Mouse (Mus musculus): ENCODE results near the gene Serpina3g. TPM values are rescaled to one million over a fixed set of nuclear protein-coding genes. Genes with fewer than 3 reads are reported as not detected.
"Not testable (repeated sequence)": the region's sequence is repeated elsewhere in the genome, so short reads cannot be mapped to it uniquely, and the experiment has no call there.

Serpina3g gene
- polyA plus RNA-seq, 1 experiment from 2014 or later = 1.2 TPM

DNA sequence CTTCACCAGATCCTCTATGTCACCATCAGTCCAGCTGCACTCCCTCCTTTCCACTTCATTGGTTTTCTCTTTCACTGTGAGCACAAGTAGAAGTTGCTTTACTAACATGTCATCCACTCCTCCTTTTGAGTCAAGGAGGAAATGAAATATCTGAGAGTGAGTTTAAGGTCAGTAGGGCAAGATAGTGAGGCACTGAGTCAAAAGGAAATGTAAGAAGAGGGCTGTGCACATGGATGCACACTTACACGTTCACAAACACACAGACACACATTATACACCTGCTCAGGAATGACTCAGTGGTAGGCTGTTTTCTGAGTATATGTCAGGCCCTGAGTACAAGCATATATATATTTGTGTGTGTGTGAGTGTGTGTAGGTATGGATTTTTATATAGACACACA lies 12.4 kb upstream of the Serpina3g start:
- H3K27me3 ChIP-seq (replicated peaks; ENCODE audit: control insufficient read depth, insufficient read depth, low read length) = no peaks in the 10 kb centered on the region
- H3K9ac ChIP-seq (ENCODE audit: low read depth, low read length) = no peak overlapping the region
- H3K27ac ChIP-seq (ENCODE audit: low read depth, low read length) = no peak overlapping the region
- no peaks in the 10 kb centered on the region for H3K4me1 ChIP-seq (ENCODE audit: control insufficient read depth, insufficient read depth, low read depth, low read length)
- no peak overlapping the region for H3K4me3 ChIP-seq (ENCODE audit: low read length)
- 78% methylated on average over 1 of the region's 1 CpGs for WGBS
- ATAC-seq = no peak
- no peaks in the 10 kb centered on the region for H3K9me3 ChIP-seq (ENCODE audit: control insufficient read depth, low read length)
- H3K4me2 ChIP-seq (ENCODE audit: low read length) = no peak overlapping the region
- no peaks in the 10 kb centered on the region for H3K36me3 ChIP-seq (ENCODE audit: control insufficient read depth, insufficient read depth, low read length)

DNA sequence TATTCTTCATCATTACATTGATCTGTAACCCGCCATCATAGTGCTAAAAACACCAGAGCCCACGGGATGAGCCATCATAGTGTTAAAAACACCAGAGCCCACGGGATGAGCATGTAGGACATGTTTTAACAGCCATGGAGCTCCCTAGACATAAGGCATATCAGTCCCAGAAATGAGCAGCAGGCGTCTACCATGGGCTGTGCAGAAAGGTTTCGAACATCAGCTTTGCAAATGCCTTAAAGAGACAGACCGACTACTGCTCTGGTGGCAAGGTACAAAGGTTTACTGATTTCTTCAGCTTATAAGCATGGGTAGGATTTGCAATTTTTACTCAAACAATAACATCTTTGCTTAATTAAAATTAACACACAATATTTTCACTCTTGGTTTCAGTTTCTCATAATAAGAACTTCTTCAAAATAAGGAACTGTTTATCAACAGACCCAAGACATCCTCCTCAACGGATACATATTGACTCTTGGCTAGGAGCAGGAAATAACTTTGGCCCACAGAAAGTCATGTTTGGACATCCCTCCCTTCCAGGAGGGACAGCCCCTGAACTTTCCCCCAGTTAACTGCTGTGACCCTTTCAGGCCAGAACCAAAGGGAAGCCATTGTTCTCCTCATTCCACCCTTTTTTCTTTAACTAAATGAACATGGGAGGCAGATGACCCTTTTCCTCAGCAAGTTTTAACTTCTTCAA lies 11.3 kb upstream of the Serpina3g start:
- ATAC-seq = no peak
- H3K36me3 ChIP-seq (ENCODE audit: control insufficient read depth, insufficient read depth, low read length) = no peaks in the 10 kb centered on the region
- H3K4me2 ChIP-seq (ENCODE audit: low read length) = no peak overlapping the region
- H3K4me1 ChIP-seq (ENCODE audit: control insufficient read depth, insufficient read depth, low read depth, low read length) = no peaks in the 10 kb centered on the region
- H3K4me3 ChIP-seq (ENCODE audit: low read length) = no peak overlapping the region
- no peak overlapping the region for H3K9ac ChIP-seq (ENCODE audit: low read depth, low read length)
- H3K9me3 ChIP-seq (ENCODE audit: control insufficient read depth, low read length) = no peaks in the 10 kb centered on the region
- no peaks in the 10 kb centered on the region for H3K27me3 ChIP-seq (replicated peaks; ENCODE audit: control insufficient read depth, insufficient read depth, low read length)
- no peak overlapping the region for H3K27ac ChIP-seq (ENCODE audit: low read depth, low read length)
- 70% methylated on average over 7 of the region's 7 CpGs for WGBS

GRCm38 (mm10) chr12:104230762-104231161 lies 5.3 kb upstream of the Serpina3g start:
- no peak overlapping the region for H3K9ac ChIP-seq (ENCODE audit: low read depth, low read length)
- H3K36me3 ChIP-seq (ENCODE audit: control insufficient read depth, insufficient read depth, low read length) = no peaks in the 10 kb centered on the region
- WGBS = 76% methylated on average over 2 of the region's 2 CpGs
- no peaks in the 10 kb centered on the region for H3K9me3 ChIP-seq (ENCODE audit: control insufficient read depth, low read length)
- no peaks in the 10 kb centered on the region for H3K27me3 ChIP-seq (replicated peaks; ENCODE audit: control insufficient read depth, insufficient read depth, low read length)
- H3K4me3 ChIP-seq (ENCODE audit: low read length) = no peak overlapping the region
- H3K27ac ChIP-seq (ENCODE audit: low read depth, low read length) = no peak overlapping the region
- no peak overlapping the region for H3K4me2 ChIP-seq (ENCODE audit: low read length)
- H3K4me1 ChIP-seq (ENCODE audit: control insufficient read depth, insufficient read depth, low read depth, low read length) = no peaks in the 10 kb centered on the region
- no peak for ATAC-seq

DNA sequence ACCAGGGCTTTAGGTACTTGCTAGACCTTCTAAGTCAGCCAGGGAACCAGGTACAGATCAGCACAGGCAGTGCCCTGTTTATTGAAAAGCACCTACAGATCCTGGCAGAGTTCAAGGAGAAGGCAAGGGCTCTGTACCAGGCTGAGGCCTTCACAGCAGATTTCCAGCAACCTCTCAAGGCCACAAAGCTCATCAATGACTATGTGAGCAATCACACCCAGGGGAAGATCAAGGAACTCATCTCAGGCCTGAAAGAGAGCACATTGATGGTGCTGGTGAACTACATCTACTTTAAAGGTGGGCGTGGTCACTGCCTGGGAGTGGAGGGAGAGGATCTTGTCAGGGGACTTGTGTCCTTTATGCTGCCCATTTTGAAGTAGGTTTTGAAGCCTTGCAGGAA lies 2.0 kb downstream of the Serpina3g start:
- H3K9me3 ChIP-seq (ENCODE audit: control insufficient read depth, low read length); ATAC-seq; H3K4me2 ChIP-seq (ENCODE audit: low read length); H3K4me3 ChIP-seq (ENCODE audit: low read length); H3K36me3 ChIP-seq (ENCODE audit: control insufficient read depth, insufficient read depth, low read length); H3K27ac ChIP-seq (ENCODE audit: low read depth, low read length); H3K9ac ChIP-seq (ENCODE audit: low read depth, low read length); H3K4me1 ChIP-seq (ENCODE audit: control insufficient read depth, insufficient read depth, low read depth, low read length); H3K27me3 ChIP-seq (replicated peaks; ENCODE audit: control insufficient read depth, insufficient read depth, low read length): not testable (repeated sequence)
- 89% methylated on average over 1 of the region's 1 CpGs for WGBS

DNA sequence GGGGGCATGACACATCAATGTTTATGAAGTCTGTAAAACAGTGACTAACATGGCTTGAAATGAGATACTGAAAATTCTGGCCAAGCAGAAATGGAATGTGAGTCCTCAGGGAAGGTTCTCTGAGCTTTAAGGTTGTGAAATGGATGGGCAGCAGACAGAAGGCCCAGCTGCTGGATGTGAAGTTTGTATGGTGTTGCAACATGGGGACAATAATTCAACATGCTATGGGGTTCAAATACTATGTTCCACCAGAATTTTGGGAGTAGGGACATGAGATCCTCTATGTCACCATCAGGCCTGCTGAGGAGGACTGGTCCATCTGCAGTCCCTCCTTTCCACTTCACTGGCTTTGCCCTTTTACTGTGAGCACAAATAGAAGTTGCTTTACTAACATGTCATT lies 7.3 kb downstream of the Serpina3g start:
- Histone ChIP-seq H3K27me3 (replicated peaks; ENCODE audit: control insufficient read depth, insufficient read depth, low read length) (no peaks in the 10 kb centered on the region), H3K9me3 (ENCODE audit: control insufficient read depth, low read length) (no peaks in the 10 kb centered on the region)

DNA sequence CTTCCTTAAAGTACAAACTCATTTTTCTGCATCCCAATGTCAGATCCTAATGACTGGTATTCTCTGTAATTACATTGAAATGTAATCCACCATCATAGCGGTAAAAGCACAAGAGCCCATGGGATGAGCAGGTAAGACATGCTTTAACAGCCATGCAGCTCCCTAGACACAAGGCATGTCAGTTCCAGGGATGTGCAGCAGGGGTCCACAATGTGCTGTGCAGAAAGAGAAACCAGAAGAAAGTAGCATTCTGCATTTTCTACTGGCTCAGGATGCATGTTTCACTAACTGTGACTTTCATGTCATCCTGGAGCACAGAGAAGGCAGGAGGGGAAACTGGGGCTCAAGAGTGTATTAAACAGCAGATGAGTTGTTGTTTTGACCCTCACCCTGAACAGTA lies 9.0 kb downstream of the Serpina3g start:
- WGBS = 59% methylated on average over 1 of the region's 1 CpGs

More for the DNA sequence above, 7.3 kb downstream of the Serpina3g start:
- Histone ChIP-seq H3K36me3 (ENCODE audit: control insufficient read depth, insufficient read depth, low read length) (no peaks in the 10 kb centered on the region), H3K4me1 (ENCODE audit: control insufficient read depth, insufficient read depth, low read depth, low read length) (no peaks in the 10 kb centered on the region), H3K9ac (ENCODE audit: low read depth, low read length) (no peak overlapping the region), H3K4me2 (ENCODE audit: low read length) (no peak overlapping the region), H3K27ac (ENCODE audit: low read depth, low read length) (no peak overlapping the region), H3K4me3 (ENCODE audit: low read length) (no peak overlapping the region)
- no peak for ATAC-seq

DNA sequence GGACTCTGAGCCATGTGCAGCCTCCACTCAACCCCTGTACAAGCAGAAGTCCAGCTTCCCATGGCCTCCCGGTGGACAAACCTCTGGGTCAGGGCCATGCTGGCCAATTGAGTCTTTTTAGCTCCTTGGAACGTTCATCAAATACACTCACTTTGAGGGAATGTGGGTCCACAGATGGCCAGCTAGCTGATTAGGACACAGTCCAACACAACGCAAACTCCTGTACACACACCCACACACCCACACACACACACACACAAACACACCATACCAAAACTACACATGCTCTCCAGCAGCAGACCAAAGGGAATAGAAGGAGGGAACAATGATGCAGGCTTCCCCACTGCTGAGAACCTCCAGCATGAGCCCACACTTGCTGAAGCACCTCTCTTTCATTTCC lies 9.6 kb downstream of the Serpina3g start:
- no peaks in the 10 kb centered on the region for H3K36me3 ChIP-seq (ENCODE audit: control insufficient read depth, insufficient read depth, low read length)
- no peaks in the 10 kb centered on the region for H3K9me3 ChIP-seq (ENCODE audit: control insufficient read depth, low read length)
- no peaks in the 10 kb centered on the region for H3K4me1 ChIP-seq (ENCODE audit: control insufficient read depth, insufficient read depth, low read depth, low read length)
- H3K27me3 ChIP-seq (replicated peaks; ENCODE audit: control insufficient read depth, insufficient read depth, low read length) = no peaks in the 10 kb centered on the region
- ATAC-seq = no peak
- no peak overlapping the region for H3K27ac ChIP-seq (ENCODE audit: low read depth, low read length)
- H3K9ac ChIP-seq (ENCODE audit: low read depth, low read length) = no peak overlapping the region
- 67% methylated on average over 3 of the region's 3 CpGs for WGBS
- H3K4me3 ChIP-seq (ENCODE audit: low read length) = no peak overlapping the region
- H3K4me2 ChIP-seq (ENCODE audit: low read length) = no peak overlapping the region

More for the DNA sequence above, 9.0 kb downstream of the Serpina3g start:
- H3K9me3 ChIP-seq (ENCODE audit: control insufficient read depth, low read length) = no peaks in the 10 kb centered on the region
- H3K36me3 ChIP-seq (ENCODE audit: control insufficient read depth, insufficient read depth, low read length) = no peaks in the 10 kb centered on the region
- ATAC-seq = 0 out of 2 replicates have a peak, but pooled peaks have one; percentile 34
- H3K4me2 ChIP-seq (ENCODE audit: low read length) = no peak overlapping the region
- H3K4me3 ChIP-seq (ENCODE audit: low read length) = no peak overlapping the region
- no peaks in the 10 kb centered on the region for H3K27me3 ChIP-seq (replicated peaks; ENCODE audit: control insufficient read depth, insufficient read depth, low read length)
- no peak overlapping the region for H3K27ac ChIP-seq (ENCODE audit: low read depth, low read length)
- H3K9ac ChIP-seq (ENCODE audit: low read depth, low read length) = no peak overlapping the region
- H3K4me1 ChIP-seq (ENCODE audit: control insufficient read depth, insufficient read depth, low read depth, low read length) = no peaks in the 10 kb centered on the region

- H3K27ac ChIP-seq (ENCODE audit: low read depth, low read length) = no peak overlapping the region
- no peaks in the 10 kb centered on the region for H3K4me1 ChIP-seq (ENCODE audit: control insufficient read depth, insufficient read depth, low read depth, low read length)
- no peak overlapping the region for H3K4me2 ChIP-seq (ENCODE audit: low read length)
- H3K27me3 ChIP-seq (replicated peaks; ENCODE audit: control insufficient read depth, insufficient read depth, low read length) = no peaks in the 10 kb centered on the region
- no peaks in the 10 kb centered on the region for H3K36me3 ChIP-seq (ENCODE audit: control insufficient read depth, insufficient read depth, low read length)
- H3K9me3 ChIP-seq (ENCODE audit: control insufficient read depth, low read length) = no peaks in the 10 kb centered on the region
- no peak overlapping the region for H3K9ac ChIP-seq (ENCODE audit: low read depth, low read length)
- H3K4me3 ChIP-seq (ENCODE audit: low read length) = no peak overlapping the region
- peak; percentile 72 for ATAC-seq
Measured at GRCm38 (mm10) chr12:104247553-104248002, 11.5 kb downstream of the Serpina3g start.

- Histone ChIP-seq H3K4me3 (ENCODE audit: low read length) (no peak overlapping the region), H3K27ac (ENCODE audit: low read depth, low read length) (no peak overlapping the region), H3K27me3 (replicated peaks; ENCODE audit: control insufficient read depth, insufficient read depth, low read length) (no peaks in the 10 kb centered on the region), H3K9me3 (ENCODE audit: control insufficient read depth, low read length) (no peaks in the 10 kb centered on the region), H3K4me2 (ENCODE audit: low read length) (no peak overlapping the region), H3K36me3 (ENCODE audit: control insufficient read depth, insufficient read depth, low read length) (no peaks in the 10 kb centered on the region), H3K4me1 (ENCODE audit: control insufficient read depth, insufficient read depth, low read depth, low read length) (no peaks in the 10 kb centered on the region), H3K9ac (ENCODE audit: low read depth, low read length) (no peak overlapping the region)
- 73% methylated on average over 3 of the region's 3 CpGs for WGBS
- no peak for ATAC-seq
Measured at GRCm38 (mm10) chr12:104248231-104248630, 12.2 kb downstream of the Serpina3g start.
